Mouse (Mus musculus): ENCODE data around the gene Zfp668.
"Not testable (repeated sequence)": the region's sequence is repeated elsewhere in the genome, so short reads cannot be mapped to it uniquely, and the experiment has no call there.

Zfp668 gene

DNA sequence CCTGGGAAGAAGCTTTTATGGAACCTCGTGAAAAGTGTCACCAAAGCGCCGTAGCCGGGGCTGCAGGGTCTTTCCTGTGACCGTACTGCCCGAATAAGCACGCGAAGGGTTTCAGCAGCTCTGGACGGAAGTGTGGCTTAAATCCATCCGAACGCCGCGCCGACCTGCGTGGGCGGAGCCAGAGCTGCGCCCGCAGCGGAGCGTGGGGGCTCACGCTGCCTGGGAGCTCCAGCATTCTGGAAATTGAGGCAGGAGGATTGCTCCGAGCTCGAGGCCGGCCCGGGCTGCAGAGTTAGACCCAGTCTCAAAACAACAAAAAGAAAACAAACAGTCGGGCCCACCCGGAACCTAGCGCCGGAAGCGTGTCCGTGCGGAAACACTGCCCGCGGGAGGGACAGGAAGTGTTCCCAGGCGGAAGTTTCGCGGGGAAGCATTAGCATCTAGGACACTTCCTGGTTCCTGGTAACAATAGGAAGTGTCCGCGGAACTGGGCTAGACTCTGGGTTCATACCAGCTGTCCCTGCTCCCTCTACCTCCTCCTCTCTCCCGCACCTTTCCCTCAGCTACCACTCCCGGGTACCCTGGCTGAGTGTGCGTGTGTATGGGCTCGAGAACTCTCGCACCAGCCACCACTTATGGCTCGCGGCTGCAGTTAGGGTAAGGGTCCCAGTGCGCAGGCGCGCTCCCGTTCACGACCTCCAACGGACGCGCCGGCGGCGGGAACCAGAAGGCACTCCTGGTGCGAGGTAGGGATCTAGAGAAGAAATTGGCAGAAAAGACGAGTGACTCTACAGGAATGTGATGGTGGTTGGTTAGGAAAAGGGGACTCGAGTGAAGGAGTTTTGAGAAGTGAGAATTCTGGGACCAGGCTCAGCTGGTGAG lies at the start of gene Zfp668:
Gene Zfp668 (minus strand): TSS at position 362 of the 882 bp plus-strand sequence.
- DNase-seq (ENCODE audit: low read depth in 1 of 2, low spot score in 2 of 2): peak; percentile 68 to 82

DNA sequence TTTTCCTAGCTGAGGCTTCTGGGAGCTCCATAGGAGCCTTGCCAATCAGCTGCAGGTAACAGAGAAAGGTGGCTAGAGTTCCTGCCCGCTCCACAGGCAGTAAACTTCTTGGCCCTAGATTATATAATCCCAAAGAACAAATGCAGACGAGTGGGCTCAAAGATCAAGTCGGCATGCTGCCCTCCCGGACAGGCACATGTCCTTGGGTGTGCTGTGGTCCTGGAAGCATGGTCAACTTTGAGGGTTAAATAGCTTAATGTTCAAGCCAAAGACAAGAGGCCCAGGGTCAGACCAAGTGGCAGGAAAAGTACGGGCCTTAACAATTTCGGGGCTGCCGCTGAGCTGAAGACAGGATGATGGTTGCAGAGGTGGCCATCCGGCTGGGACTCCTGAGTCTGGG lies 49.4 kb upstream of the Zfp668 start:
- DNase-seq (ENCODE audit: low read depth in 1 of 2, low spot score in 2 of 2): no peak

DNA sequence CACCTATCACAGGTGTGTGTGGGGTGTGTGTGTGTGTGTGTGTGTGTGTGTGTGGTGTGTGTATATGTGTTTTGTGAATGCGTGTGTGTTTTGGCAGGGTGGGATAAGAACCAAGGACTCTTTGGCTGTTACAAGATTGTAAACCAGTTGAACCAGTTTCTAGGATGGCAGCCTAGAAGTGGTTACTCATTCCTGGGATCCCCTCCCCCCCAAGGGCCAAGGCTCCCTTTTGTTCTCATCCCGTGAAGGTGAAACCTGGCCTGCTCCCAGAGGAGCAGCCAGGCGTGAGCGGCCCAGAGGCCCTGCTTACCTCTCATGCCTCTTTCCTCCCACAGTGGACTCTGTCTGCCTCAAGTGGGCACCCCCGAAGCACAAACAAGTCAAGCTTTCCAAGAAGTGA lies 48.6 kb upstream of the Zfp668 start:
- DNase-seq (ENCODE audit: low read depth in 1 of 2, low spot score in 2 of 2): no peak

DNA sequence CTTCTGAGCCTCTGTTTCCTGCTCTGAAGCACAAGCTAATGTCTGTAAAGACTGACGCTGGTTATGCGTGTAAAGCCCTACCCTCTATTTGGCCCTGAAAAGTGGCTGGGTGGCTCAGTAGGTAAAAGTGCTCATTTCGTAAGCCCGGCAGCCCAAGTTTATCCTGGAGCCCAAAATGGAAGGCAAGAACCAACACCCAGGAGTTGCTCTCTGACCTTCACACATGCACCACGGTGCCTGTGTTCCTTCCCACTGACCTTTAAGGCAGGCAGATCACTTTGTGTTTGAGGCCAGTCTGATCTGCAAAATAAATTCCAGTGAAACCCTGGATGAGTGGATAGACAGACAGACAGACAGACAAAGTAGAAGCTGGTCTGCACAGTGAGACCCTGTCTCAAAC lies 47.1 kb upstream of the Zfp668 start:
- no peak for DNase-seq (ENCODE audit: low read depth in 1 of 2, low spot score in 2 of 2)

DNA sequence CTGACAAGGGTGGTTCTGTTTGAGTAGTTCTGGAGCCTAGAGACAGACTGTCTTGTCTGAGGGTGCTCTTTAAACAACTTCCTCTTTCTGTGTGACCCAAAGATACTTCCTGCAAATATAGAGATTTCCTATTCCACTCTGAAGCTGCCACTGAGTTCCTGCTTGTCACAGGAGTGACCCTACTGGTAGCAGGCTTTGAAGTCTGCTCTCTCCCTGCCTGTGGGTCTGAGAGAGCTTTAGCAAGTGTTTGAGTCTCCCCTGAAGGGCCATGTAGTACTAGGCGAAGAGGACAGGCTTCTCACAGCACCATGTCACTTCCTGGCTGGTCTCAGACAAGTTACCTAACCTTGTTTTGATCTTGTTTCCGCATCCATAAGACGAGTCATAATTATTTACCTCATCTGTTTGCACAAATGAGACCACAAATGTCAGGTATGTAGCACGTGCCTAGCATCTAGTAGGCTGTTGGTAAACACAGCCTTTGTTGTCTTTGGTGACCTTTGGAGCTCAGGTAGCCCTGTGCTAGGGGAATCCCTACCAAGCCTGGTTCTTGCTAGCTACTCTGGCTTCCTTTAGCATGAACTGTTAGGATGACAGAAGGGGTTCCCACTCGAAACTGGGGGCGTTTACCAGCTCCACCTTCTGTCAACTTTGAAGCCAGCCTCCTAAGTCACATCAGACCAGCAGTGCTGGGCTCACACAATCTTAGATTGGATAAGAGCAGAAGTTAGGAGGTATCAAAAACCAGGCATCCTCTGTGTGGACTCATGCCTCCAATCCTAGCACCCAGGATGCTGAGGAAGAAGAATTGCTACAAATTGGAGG lies 46.0 kb upstream of the Zfp668 start:
- peak in 1 of 2 experiments; percentile 57 for DNase-seq (ENCODE audit: low read depth in 1 of 2, low spot score in 2 of 2)

DNA sequence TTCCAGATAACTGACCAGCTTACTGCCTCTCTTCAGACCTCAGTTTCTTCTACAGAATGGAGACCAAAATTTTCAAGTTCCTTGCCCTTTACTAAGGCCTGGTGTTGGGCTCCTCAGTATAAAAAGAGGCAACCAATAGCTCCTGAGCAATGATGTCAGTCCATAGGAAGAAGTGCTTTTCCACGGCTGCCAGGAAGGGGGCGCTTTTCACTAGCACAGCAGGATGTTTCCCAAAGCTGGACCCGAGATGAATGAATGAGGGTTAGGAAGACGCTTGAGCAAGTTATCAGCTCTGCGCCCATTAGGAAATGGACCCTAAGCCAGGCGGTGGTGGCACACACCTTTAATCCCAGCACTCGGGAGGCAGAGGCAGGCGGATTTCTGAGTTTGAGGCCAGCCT lies 44.9 kb upstream of the Zfp668 start:
- DNase-seq (ENCODE audit: low read depth in 1 of 2, low spot score in 2 of 2): no peak

DNA sequence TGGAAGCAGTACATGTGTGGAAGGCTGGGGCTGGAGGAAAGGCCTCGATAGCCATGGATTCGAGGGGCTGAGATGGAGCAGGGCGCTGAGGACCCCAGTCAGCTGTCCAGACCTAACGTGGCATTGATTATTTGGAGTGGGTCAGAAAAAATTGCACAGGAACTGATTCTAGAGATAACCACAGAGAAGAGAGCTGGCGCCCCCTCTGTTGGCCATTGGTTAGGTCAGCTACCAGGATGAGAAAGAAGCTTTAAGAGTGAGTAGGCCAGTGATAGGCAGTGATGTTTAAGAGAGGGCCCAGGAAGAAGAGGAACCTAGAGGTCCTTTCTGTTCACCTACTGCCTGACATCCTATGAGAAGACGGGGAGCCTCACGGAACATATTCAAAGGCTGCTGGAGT lies 42.7 kb upstream of the Zfp668 start:
- no peak for DNase-seq (ENCODE audit: low read depth in 1 of 2, low spot score in 2 of 2)

DNA sequence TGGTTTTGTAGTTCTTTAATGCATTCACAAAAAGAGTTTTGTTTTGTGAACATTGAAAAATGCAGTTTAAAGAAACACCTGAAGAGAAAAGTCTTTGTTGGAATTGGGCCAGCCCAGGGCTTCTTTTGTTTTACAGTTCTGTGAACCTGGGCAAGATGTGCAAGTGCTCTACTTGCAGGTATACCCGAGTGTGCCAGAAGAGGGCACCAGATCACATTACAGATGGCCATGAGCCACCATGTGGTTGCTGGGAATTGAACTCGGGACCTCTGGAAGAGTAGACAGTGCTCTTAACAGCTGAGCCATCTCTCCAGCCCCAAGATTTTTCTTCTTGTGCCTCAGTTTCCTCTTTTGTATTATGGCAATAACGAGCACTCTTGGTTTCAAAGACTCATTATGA lies 41.6 kb upstream of the Zfp668 start:
- no peak for DNase-seq (ENCODE audit: low read depth in 1 of 2, low spot score in 2 of 2)

DNA sequence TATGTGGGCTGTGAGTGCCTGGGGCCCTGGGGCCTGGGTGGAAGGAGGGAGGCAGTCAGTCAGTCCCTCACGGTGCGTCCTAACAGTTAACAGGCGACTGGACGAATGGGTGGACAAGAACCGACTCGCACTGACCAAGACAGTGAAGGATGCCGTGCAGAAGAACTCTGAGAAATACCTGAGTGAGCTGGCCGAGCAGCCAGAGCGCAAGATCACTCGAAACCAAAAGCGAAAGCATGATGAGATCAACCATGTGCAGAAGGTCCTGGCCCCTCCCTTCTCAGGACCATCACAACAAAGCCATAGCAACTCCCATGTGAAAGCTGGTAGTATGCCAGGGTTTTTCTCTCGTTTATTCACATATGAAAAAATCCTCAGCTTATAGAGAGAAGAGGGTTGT lies 38.7 kb upstream of the Zfp668 start:
- DNase-seq (ENCODE audit: low read depth in 1 of 2, low spot score in 2 of 2): no peak

DNA sequence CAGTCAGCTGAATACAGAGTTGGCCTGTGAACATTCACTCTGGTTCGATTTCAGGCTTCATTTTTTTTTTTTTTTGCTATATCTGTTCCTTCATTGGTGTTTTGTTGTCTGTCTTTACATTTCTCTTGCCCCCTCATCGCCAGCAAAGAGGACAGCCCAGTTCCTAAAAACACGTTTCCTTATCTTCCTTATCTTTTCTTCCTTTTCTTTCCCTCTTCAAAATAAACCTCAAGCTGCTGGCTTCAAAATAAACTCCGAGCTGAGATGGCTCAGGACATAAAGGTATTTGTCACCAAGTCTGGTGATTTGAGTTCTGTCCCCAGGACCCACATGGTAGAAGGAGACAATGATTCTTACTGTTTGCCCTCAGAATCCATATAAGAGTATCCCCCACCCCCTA lies 36.3 kb upstream of the Zfp668 start:
- no peak for DNase-seq (ENCODE audit: low read depth in 1 of 2, low spot score in 2 of 2)

DNA sequence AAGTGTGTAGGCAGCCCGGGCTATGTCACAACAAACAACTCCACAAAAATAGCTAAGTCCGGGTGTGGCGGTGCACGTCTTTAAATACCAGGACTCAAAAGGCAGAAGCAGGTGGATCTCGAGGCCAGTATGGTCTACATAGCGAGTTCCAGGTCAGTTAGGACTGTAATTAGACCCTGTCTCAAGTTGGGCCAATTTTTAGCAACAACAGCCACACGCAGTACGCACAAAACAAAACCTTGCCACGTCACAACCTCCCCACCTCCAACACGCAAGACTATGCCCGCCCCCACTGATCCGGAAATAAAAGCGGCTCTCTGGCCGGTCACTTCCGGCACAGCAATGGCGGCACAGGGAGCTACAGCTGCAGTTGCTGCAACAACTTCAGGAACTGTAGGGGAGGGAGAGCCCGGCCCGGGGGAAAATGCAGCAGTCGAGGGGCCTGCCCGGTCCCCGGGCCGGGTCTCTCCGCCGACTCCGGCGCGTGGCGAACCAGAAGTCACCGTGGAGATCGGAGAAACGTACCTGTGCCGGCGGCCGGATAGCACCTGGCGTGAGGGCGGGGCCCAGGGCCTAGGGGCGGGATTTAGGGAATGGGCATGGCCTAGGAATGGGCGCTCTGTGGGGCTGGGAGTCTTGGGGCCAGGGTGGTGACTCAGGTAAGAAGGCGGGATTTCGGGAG lies 35.7 kb upstream of the Zfp668 start, which contains the start of gene Kat8:
Gene Kat8 (plus strand): TSS at position 327 of the 682 bp plus-strand sequence.
- DNase-seq (ENCODE audit: low read depth in 1 of 2, low spot score in 2 of 2): peak in 1 of 2 experiments; percentile 70

DNA sequence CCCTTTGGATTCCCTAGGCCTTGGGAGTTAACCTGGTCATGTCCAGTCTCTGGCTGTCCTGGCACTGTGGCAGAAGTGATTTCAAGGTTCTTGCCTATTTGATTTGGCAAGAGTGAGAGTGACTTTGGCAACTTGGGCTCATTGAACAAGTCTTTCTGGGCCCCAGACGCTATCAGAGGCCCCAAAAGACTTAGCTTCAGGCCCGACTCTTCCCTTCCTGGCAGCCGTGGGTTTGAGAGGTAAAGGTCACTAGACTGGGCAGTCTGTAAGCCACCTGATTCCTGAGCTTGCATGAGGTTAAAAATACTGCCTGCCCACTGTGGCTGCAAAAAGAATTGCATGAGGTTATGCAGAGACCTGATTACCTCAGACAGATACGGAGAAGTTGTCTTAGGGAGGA lies 32.0 kb upstream of the Zfp668 start:
- DNase-seq (ENCODE audit: low read depth in 1 of 2, low spot score in 2 of 2): no peak

DNA sequence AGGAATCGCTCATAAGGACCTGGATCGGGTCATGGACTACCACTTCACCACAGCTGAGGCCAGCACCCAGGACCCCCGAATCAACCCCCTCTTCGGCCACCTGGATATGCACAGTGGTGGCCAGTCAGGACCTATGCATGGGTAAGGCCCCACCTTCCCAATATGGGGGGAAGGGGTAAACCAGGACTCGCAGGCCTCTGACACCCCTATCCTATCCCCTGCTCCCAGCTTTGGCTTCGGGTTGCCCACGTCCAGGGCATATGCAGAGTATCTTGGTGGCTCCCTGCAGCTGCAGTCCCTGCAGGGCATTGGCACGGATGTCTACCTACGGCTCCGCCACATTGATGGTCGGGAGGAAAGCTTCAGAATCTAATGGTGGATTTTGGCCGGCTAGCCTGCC lies 31.3 kb upstream of the Zfp668 start:
- DNase-seq (ENCODE audit: low read depth in 1 of 2, low spot score in 2 of 2): no peak

DNA sequence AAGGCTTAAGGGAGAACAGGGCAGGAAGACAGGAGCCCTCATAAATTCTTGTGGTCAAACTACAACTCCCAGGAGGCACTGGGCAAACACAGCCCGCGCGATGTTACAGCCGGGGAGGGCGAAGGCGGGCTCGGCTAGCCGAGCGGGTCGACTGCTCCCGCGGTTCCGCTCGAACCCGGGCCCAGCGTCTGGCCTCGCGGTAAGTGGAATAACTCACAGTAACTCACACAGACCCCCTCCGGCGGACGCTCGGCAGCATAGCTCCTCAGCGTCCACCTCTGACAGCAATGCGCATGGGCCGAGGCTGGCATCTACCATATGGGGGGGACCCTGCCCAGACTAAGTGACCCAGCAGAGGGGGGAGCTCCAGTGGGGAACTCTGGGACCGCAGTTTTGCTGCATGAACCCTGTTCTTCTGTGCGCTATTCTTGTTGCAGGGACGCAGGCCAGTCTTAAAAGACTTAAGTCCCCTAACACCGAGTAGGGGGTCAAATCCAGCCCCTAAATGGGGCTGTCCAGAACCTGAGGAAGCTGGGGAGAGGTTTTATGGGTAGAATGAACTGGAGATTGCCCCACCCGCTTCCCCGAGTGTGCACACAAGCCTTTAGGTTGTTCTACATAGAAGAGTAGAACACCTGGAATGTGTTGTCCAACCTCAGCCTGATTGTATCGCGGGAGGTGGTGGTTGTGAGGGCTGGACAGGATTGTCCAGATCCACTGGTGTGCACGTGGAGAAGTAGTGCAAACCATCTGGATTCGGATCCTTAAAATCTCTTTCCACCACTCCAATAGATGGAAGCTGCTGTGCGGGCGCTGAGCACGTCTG lies 27.6 kb upstream of the Zfp668 start, which contains the start of gene Bckdk:
Gene Bckdk (plus strand): TSS at position 112 of the 826 bp plus-strand sequence.
- DNase-seq (ENCODE audit: low read depth in 1 of 2, low spot score in 2 of 2): no peak

DNA sequence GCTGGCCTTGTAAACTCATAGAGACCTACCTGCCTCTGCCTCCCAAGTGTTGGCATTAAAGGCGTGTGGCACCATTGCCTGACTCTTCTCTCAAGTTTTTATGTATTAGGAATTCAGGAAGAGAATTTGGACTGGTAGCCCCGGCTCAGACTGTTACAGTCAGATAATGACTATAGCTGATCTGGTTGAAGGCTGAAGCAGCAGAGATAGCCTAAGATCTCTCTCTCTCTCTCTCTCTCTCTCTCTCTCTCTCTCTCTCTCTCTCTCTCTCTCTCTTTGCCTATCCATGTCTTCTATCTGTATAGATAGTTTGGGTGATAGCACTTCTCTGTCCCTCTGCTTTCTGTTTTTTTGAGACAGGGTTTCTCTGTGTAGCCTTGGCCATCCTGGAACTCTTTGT lies 25.1 kb upstream of the Zfp668 start:
- DNase-seq (ENCODE audit: low read depth in 1 of 2, low spot score in 2 of 2): no peak

DNA sequence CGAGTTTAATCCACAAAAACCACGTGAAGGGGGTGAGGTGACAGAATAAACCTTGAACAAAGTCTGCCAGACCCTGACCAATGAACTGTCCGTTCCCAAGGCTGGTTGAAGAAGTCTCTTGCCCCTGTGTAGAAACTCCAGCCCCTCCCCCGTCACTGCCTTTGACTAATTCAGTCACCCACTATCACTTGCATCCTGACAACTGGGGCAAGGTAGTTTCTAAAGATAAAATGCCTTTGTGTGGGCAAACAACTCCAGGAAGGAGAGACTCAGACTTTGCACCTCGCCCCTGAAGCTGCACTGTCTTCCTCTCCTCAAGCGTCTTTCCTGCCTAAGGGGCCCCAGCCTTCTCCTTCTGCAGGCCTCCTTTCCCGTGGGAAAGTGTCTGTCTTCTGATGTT lies 23.4 kb upstream of the Zfp668 start:
- DNase-seq (ENCODE audit: low read depth in 1 of 2, low spot score in 2 of 2): no peak

DNA sequence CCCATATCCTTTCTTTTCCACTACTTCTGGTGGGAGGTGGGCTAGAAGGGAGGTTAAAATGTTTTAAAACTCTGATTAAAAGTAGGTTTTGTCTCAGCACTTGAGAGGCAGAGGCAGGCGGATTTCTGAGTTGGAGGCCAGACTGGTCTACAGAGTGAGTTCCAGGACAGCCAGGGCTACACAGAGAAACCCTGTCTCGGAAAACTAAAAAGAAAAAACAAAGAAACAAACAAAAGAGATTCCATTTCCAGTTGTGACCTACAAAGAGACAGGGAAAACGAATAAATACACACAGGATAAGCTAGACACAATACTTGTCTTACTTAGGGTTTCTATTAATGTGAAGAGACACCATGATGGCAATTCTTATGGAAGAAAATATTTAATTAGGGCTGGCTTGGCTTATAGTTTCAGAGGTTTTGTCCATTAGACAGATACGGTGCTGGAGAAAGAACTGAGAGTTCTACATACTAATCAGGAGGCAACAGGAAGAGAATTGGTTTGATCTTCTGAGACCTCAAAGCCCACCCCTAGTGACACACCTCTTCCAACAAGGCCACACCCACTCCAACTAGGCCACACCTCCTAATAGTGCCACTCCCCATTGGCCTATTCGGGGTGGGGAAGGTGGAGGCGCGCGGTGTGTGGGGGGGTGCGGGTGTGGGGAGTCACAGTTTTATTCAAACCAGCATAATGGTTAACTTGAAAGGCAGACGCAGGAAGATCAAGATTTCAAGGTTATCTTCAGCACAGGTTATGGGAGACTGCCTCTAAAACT lies 21.7 kb upstream of the Zfp668 start:
- no peak for DNase-seq (ENCODE audit: low read depth in 1 of 2, low spot score in 2 of 2)

DNA sequence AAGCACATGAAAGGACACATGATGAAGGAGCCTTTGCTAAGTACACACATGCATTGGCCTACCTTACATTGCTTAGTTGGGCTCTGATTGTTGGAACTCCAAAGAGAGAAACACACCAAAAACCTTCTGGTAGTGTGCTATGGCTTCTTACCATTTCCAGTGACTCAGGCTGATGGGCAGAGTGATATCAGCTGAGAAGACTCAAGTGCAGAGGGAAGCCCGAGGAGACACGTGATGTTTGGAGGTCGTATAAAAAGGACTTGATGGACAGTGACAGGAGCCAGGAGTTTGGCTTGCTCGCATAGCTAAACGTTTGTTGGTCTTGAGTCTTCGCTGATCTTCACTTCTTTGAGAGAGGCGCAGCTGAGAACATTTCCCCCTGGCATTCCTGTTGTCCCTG lies 20.9 kb upstream of the Zfp668 start:
- DNase-seq (ENCODE audit: low read depth in 1 of 2, low spot score in 2 of 2): no peak

DNA sequence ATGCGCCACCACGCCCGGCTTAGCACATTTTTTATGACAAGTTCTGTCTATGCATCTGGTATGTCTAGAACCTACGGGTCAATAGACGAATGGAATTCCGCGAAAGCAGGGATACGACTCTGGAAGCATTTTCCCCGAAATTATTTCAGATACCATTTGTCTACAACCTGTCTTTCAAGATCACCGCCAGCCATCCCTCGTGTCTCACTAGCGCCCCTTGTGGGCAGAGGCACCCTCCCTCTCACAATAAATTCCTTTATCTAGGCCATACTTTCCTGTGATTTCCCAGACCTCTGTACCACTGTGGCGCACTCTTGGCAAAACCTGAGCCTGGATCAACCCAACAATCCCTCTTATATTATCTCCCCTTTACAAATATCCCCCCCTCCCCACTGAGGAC lies 19.8 kb upstream of the Zfp668 start:
- peak in 1 of 2 experiments; percentile 55 for DNase-seq (ENCODE audit: low read depth in 1 of 2, low spot score in 2 of 2)

DNA sequence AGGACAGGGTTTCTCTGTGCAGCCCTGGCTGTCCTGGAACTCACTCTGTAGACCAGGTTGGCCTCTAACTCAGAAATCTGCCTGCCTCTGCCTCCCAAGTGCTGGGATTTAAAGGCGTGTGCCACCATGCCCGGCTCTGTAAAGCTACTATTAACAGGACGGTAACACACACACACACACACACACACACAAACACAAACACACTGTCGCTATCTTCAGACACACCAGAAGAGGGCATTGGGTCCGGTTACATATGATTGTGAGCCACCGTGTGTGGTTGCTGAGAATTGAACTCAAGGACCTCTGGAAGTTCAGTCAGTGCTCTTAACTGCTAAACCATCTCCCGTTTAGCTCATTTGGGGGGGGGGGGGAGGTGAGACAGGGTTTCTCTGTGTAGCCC lies 19.3 kb upstream of the Zfp668 start:
- not testable (repeated sequence) for DNase-seq (ENCODE audit: low read depth in 1 of 2, low spot score in 2 of 2)

Data from monocyte, adult 2 months (primary cell).